Mouse (Mus musculus): ENCODE measurements around the gene Wdr45.

DNA sequence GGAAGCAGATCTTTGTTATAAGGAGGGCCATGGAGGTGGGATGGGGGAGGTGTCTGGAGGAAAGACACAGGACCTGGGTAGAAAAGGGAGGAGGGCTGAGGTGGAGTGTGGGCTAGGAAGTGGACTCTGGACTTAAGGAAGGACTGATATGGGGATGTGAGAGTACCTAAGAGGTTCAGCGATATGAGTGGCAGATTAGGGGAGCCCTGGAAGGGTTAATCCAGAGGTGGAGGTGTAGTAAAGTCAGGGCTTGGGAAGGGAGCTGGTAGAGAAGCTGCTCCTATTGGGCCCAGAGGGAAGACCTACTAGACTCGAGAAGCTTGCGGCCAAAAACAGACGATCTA lies 14.8 kb downstream of the Wdr45 start:
- TF ChIP-seq CTCF (conservative IDR thresholded peaks at IDR 0.05; ENCODE audit: low read length) (no peak), NANOG (IDR thresholded peaks at IDR 0.05; ENCODE audit: borderline replicate concordance, low read length) (no peak)
